Mouse (Mus musculus) effector memory CD4-positive, alpha-beta T cell, adult 5 months (primary cell): Measurements from ENCODE around the gene Nxnl1. TPM values are rescaled to one million over a fixed set of nuclear protein-coding genes. Genes with fewer than 3 reads are reported as not detected.

ENCODE experiments used
- polyA plus RNA-seq: library from polyadenylated mRNA; unstranded; fragments of 100-300 nt; shearing (Covaris generic); gene quantifications from one replicate; pipeline ENCODE4 v1.2.1, GENCODE M21; 2017

Gene Nxnl1
- polyA plus RNA-seq: 0.50 TPM

DNA sequence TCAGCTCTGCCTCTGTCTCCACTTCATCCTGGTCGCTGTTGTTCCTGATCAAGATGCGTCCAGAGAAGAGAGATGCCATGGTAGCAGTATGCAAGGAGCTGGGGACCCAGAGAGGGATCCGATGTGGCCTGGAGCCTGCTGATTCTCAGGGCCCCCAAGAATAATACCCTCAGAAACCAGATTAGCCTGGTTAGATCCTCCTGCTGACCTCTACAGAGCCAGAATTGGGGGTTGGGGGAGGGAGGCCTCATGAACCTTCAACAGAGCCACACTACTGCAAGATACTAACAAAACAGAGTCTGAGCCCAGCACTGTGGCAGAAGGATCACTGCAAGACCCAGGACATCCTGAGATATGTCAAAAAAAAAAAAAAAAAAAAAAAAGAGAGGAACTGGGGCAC, at the start of gene Nxnl1:
Nxnl1 (minus strand) TSS at position 101 of the 400 bp plus-strand sequence.

GRCm38 (mm10) chr8:71610822-71611651, 44.6 kb upstream of the Nxnl1 start, which contains the start of gene Colgalt1:
Gene Colgalt1, plus strand, starts transcription at chr8:71610998.

GRCm38 (mm10) chr8:71597451-71597850, 31.1 kb upstream of the Nxnl1 start, which contains the start of gene Fam129c:
Gene Fam129c, plus strand, starts transcription at chr8:71597648.

GRCm38 (mm10) chr8:71591471-71592373, 25.3 kb upstream of the Nxnl1 start, which contains the start of gene Pgls:
Gene Pgls, plus strand, starts transcription at chr8:71592176.

DNA sequence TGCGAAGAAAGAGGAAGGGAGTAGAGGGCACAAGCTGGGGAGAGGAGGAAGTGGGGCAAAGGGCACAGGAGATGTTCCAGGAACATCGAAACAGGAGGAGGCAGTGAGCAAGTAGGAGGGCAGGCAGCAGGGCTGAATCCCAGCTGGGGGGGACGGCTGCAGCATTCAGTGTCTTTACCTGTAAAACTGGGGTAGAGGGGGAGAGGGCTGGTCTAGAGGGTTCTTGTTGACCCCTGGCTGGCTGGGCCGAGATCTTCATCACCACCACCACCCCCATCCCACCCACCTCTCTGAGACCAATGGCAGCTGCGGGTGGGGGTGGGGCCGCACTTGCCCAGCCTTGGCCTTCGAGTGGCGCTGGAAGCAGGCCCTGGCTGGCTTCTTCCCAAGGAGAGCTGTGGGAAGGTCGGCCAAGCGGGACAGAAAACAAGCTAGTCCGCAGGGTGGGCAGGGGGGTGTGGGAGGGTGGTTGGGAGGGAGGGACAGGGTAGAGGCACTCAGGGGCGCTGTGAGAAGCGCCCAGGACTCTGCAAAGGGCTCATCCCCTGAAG, 2.1 kb upstream of the Nxnl1 start, which contains the start of gene Slc27a1:
Slc27a1 (plus strand) TSS at position 496 of the 551 bp plus-strand sequence.

DNA sequence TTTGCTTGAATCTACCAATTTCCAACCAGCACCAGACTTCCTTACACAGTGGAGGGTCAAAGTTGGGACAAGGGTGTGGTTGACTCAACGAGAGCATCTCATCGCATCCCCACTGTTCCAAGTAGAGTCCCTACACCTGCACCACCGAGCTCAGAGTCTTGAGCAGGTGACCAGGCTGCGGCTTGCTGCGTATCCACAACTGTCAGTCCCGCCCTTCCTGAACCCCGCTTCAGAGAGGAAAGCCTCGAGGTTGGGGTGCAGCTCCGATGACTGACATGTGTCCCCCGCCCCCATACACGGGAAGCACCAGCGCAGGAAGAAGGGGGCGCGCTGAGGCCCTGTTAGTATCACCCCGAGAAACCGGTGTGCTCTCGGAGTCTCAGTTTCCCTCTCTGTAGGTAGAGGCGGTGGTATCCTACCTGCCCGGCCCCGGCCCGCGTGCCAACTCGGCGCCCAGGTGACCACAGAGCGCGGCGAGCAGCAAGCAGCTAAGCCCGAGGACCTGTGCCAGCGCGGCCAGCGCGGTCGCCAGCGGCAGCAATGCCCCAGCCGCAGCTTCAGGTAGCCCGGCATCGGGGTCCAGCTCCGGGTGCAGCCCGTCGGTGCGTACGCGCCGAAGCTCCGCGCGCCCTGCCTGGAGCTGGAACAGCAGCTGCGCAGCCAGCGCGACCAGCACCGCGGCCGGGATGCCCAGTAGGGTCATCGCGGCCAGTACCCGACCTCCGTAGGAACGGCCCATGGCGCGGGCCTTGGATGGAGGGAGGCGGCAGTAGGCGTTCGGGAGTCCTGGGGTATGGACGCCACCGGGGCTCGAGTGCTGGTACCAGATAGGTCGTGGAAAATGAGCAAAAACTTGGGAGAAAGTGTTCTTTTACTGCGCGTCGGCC, 8.1 kb downstream of the Nxnl1 start, which contains the start of gene Tmem221:
Tmem221 (minus strand) TSS at position 801 of the 887 bp plus-strand sequence.

GRCm38 (mm10) chr8:71542632-71543343, 23.6 kb downstream of the Nxnl1 start, which contains the start of gene Mvb12a:
Gene Mvb12a, plus strand, starts transcription at chr8:71542922.

GRCm38 (mm10) chr8:71537028-71537867, 29.2 kb downstream of the Nxnl1 start, which contains the start of gene Bst2:
Gene Bst2, minus strand, starts transcription at chr8:71537456.

GRCm38 (mm10) chr8:71525226-71526050, 41.0 kb downstream of the Nxnl1 start, which contains the start of gene Ccdc194:
Gene Ccdc194, minus strand, starts transcription at chr8:71525711.

GRCm38 (mm10) chr8:71511644-71512043, 54.8 kb downstream of the Nxnl1 start, which contains the start of gene Plvap:
Gene Plvap, minus strand, starts transcription at chr8:71511752.

Other genes with a start within 250 kb of the Nxnl1 start
- 205 TPM for gene Use1, start 199.8 kb downstream of the Nxnl1 start, polyA plus RNA-seq
- gene Ocel1, start 195.3 kb downstream of the Nxnl1 start, polyA plus RNA-seq: 20.8 TPM
- gene Nr2f6, start 184.6 kb downstream of the Nxnl1 start, polyA plus RNA-seq: 7.0 TPM
- 0.09 TPM for gene Ushbp1, start 170.8 kb downstream of the Nxnl1 start, polyA plus RNA-seq
- 70.4 TPM for gene Babam1, start 169.7 kb downstream of the Nxnl1 start, polyA plus RNA-seq
- gene Ankle1, start 160.6 kb downstream of the Nxnl1 start, polyA plus RNA-seq: 0.52 TPM
- 103 TPM for gene Abhd8, start 102.9 kb downstream of the Nxnl1 start, polyA plus RNA-seq
- 23.3 TPM for gene Mrpl34, start 101.6 kb downstream of the Nxnl1 start, polyA plus RNA-seq
- gene Dda1, start 97.4 kb downstream of the Nxnl1 start, polyA plus RNA-seq: 138 TPM
- gene Ano8, start 80.6 kb downstream of the Nxnl1 start, polyA plus RNA-seq: 15.7 TPM
- 4.0 TPM for gene Gtpbp3, start 78.5 kb downstream of the Nxnl1 start, polyA plus RNA-seq
- not detected for gene Plvap, start 54.8 kb downstream of the Nxnl1 start, polyA plus RNA-seq
- not detected for gene Ccdc194, start 40.9 kb downstream of the Nxnl1 start, polyA plus RNA-seq
- gene Bst2, start 29.1 kb downstream of the Nxnl1 start, polyA plus RNA-seq: 73.2 TPM
- 58.6 TPM for gene Mvb12a, start 23.7 kb downstream of the Nxnl1 start, polyA plus RNA-seq
- gene Tmem221, start 7.7 kb downstream of the Nxnl1 start, polyA plus RNA-seq: 5.7 TPM
- gene Slc27a1, start 2.3 kb upstream of the Nxnl1 start, polyA plus RNA-seq: 18.4 TPM
- gene Pgls, start 25.6 kb upstream of the Nxnl1 start, polyA plus RNA-seq: 79.8 TPM
- gene Fam129c, start 31.0 kb upstream of the Nxnl1 start, polyA plus RNA-seq: 4.3 TPM
- gene Colgalt1, start 44.4 kb upstream of the Nxnl1 start, polyA plus RNA-seq: 30.8 TPM
- gene Unc13a, start 105.2 kb upstream of the Nxnl1 start, polyA plus RNA-seq: 0.15 TPM
- gene Jak3, start 109.7 kb upstream of the Nxnl1 start, polyA plus RNA-seq: 80.1 TPM
- 22.9 TPM for gene Insl3, start 122.6 kb upstream of the Nxnl1 start, polyA plus RNA-seq
- 3.0 TPM for gene B3gnt3, start 135.2 kb upstream of the Nxnl1 start, polyA plus RNA-seq
- 154 TPM for gene Fcho1, start 159.1 kb upstream of the Nxnl1 start, polyA plus RNA-seq